Mouse (Mus musculus): ENCODE data around the gene Gnptab. TPM values are rescaled to one million over a fixed set of nuclear protein-coding genes. Genes with fewer than 3 reads are reported as not detected.
"Not testable (repeated sequence)": the region's sequence is repeated elsewhere in the genome, so short reads cannot be mapped to it uniquely, and the experiment has no call there.

Gene Gnptab
- total and polyA plus RNA-seq, 2 experiments from 2014 or later: 24.0 to 56.0 TPM

DNA sequence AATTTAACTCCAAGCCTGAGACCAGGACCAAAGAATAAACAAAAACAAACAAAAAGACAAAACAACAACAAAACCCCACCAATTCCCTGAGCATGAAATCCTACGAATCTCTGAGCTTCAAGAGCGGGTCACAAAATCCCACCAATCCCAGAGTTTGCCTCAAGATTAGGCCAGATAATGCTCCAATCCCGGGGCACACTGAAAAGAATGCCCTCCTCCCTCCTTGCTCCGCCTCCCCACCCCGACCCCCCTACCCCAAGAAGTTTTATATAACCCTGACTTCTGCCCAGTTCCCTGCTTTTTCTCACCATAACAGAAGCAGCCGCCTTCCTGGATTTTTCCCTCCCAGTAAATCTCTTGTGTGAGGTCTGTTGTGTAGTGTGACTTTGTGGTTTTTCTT is 78.9 kb downstream of the Gnptab start:
- Histone ChIP-seq H3K4me2 (ENCODE audit: low read depth, low read length, poor library complexity, severe bottlenecking) (no peak overlapping the region), H3K4me3 (ENCODE audit: low read depth, low read length) (no peak overlapping the region), H3K4me1 (ENCODE audit: insufficient read depth, low read length) (no peaks in the 10 kb centered on the region), H3K9me3 (ENCODE audit: low read length) (no peaks in the 10 kb centered on the region), H3K36me3 (ENCODE audit: insufficient read depth, low read length) (no peaks in the 10 kb centered on the region), H3K27me3 (ENCODE audit: insufficient read depth, low read length) (no peaks in the 10 kb centered on the region), H3K27ac (ENCODE audit: low read depth, low read length) (no peak overlapping the region), H3K9ac (replicated peaks; ENCODE audit: low read length, poor library complexity, severe bottlenecking) (no peak overlapping the region)
- 43% methylated on average over 6 of the region's 6 CpGs for WGBS
- ATAC-seq (ENCODE audit: low FRiP score) (no peak), DNase-seq (ENCODE audit: low spot score) (no peak)
- no peak for TF ChIP-seq CTCF (IDR thresholded peaks at IDR 0.05)

DNA sequence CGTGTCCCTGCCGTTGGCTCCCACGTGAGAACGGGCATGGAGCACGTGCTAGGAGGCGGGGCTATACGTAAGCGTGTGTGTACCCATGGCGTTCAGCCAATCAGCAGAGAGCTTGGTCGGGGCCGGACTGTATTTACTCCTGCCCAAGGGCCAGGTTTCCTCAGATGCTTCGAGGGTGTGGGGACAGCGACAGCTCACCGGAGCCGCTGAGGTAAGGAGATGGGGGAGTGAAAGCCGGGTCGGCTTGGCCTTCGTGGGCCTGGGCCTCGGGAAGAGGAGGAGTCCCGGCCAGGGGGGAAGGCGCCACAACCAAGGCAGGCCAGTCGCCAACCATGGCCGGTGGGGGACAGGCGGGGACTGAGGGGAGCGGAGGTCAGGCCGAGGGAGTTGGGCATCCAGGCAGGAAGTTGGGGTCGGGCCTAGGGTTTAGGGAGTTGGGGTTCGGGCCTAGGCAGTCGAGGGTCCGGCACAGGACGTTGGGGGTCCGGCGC is 80.6 kb downstream of the Gnptab start, which contains the start of gene Sycp3:
Gene Sycp3, plus strand, starts transcription at position 68 of the 491 bp plus-strand sequence.
- Histone ChIP-seq H3K4me3 (ENCODE audit: low read depth, low read length) (no peak within 1 kb of the TSS), H3K9ac (replicated peaks; ENCODE audit: low read length, poor library complexity, severe bottlenecking) (no peak within 1 kb of the TSS), H3K4me2 (ENCODE audit: low read depth, low read length, poor library complexity, severe bottlenecking) (no peak within 1 kb of the TSS), H3K36me3 (ENCODE audit: insufficient read depth, low read length) (no peaks in the 10 kb centered on the region), H3K4me1 (ENCODE audit: insufficient read depth, low read length) (no peaks in the 10 kb centered on the region), H3K9me3 (ENCODE audit: low read length) (no peaks in the 10 kb centered on the region), H3K27me3 (ENCODE audit: insufficient read depth, low read length) (no peaks in the 10 kb centered on the region), H3K27ac (ENCODE audit: low read depth, low read length) (no peak within 1 kb of the TSS)
- no peak for TF ChIP-seq CTCF (IDR thresholded peaks at IDR 0.05)
- 88% methylated on average over 33 of the region's 33 CpGs for WGBS
- DNase-seq (ENCODE audit: low spot score) (no peak), ATAC-seq (ENCODE audit: low FRiP score) (peak; percentile 47; the same call in 1 of the 2 replicates)

DNA sequence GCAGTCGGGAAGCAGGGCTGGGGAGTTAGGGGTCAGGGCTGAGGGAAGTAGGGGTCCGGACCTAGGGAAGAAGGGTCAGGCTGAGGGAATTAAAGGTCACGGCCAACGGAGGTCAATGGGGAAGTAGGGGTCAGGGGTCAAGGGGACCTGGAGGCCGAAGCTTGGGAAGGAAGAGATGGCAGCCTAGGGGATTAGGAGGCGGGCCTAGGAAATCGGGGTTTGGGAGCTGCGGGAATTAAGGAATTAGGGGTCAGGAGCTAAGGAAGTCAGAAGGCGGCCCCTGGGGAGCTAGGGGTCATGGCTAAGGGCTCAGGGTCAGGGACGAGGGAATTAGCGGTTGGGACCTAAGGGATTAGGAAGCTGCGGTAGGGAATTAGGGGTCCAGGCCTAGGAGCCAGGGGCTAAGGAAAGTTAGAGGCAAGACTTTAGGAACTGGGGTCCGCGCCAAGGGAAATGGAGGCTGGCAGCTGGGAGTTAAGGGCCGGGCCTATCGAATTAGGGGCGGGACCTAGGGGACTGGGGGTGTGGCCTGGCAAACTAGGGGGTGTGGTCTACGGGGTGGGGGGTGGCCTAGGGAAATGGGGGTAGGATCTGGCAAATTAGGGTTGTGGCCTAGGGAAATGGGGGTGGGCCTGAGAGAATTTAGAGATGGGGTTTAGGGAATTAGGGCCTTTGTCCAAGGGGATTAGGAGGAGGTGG is 81.3 kb downstream of the Gnptab start:
- WGBS: 64% methylated on average over 18 of the region's 18 CpGs
- DNase-seq (ENCODE audit: low spot score) (no peak), ATAC-seq (ENCODE audit: low FRiP score) (0 out of 2 replicates have a peak, but pooled peaks have one; percentile 23)

DNA sequence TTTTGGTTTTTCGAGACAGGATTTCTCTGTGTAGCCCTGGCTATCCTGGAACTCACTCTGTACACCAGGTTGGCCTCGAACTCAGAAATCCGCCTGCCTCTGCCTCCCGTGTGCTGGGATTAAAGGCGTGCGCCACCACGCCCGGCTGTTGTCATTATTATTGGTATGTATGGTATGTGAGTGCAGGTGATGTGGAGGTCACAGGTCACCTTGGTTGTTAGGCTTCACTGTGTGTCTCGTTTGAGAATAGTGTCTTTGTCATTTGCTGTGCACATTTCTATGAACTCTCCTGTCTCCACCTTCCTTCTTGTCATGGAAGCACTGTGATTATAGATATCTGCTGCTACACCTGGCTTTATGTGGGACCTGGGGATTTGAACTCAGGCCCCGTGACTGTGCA is 103.9 kb downstream of the Gnptab start:
- WGBS: 92% methylated on average over 10 of the region's 10 CpGs
- H3K36me3 ChIP-seq (ENCODE audit: insufficient read depth, low read length); H3K9me3 ChIP-seq (ENCODE audit: low read length); H3K9ac ChIP-seq (replicated peaks; ENCODE audit: low read length, poor library complexity, severe bottlenecking); DNase-seq (ENCODE audit: low spot score); H3K27me3 ChIP-seq (ENCODE audit: insufficient read depth, low read length); H3K4me2 ChIP-seq (ENCODE audit: low read depth, low read length, poor library complexity, severe bottlenecking); H3K4me3 ChIP-seq (ENCODE audit: low read depth, low read length); H3K4me1 ChIP-seq (ENCODE audit: insufficient read depth, low read length); H3K27ac ChIP-seq (ENCODE audit: low read depth, low read length); ATAC-seq (ENCODE audit: low FRiP score): not testable (repeated sequence)

More for the DNA sequence above, 81.3 kb downstream of the Gnptab start:
- no peak for TF ChIP-seq CTCF (IDR thresholded peaks at IDR 0.05)
- H3K9me3 ChIP-seq (ENCODE audit: low read length): no peaks in the 10 kb centered on the region
- no peak overlapping the region for H3K4me3 ChIP-seq (ENCODE audit: low read depth, low read length)
- no peaks in the 10 kb centered on the region for H3K36me3 ChIP-seq (ENCODE audit: insufficient read depth, low read length)
- H3K27me3 ChIP-seq (ENCODE audit: insufficient read depth, low read length): no peaks in the 10 kb centered on the region
- no peak overlapping the region for H3K27ac ChIP-seq (ENCODE audit: low read depth, low read length)
- no peaks in the 10 kb centered on the region for H3K4me1 ChIP-seq (ENCODE audit: insufficient read depth, low read length)
- H3K4me2 ChIP-seq (ENCODE audit: low read depth, low read length, poor library complexity, severe bottlenecking): no peak overlapping the region
- no peak overlapping the region for H3K9ac ChIP-seq (replicated peaks; ENCODE audit: low read length, poor library complexity, severe bottlenecking)

DNA sequence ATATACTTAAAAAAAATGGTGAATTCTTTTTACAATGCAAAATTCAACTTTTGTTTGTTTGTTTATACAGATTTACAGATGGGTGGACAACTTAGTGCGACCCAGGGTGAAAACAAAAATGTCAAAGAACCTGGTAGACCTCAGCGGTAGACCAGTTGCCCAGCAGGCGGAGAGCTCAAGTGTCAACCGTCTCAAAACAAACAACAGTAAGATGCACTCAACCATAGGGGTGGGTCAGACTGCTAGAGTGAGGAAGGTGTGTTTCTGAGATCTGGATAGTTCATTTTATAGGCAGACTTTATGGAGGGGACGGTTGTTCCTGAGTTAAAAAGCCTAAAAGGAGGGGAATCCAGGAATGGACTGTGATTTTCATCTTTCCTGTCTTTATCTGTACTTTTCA is 109.7 kb downstream of the Gnptab start:
- Histone ChIP-seq H3K27me3 (ENCODE audit: insufficient read depth, low read length) (no peaks in the 10 kb centered on the region), H3K4me1 (ENCODE audit: insufficient read depth, low read length) (no peaks in the 10 kb centered on the region), H3K4me3 (ENCODE audit: low read depth, low read length) (no peak overlapping the region), H3K9me3 (ENCODE audit: low read length) (no peaks in the 10 kb centered on the region), H3K9ac (replicated peaks; ENCODE audit: low read length, poor library complexity, severe bottlenecking) (no peak overlapping the region), H3K4me2 (ENCODE audit: low read depth, low read length, poor library complexity, severe bottlenecking) (no peak overlapping the region), H3K36me3 (ENCODE audit: insufficient read depth, low read length) (no peaks in the 10 kb centered on the region), H3K27ac (ENCODE audit: low read depth, low read length) (no peak overlapping the region)
- TF ChIP-seq CTCF (IDR thresholded peaks at IDR 0.05): no peak
- 88% methylated on average over 5 of the region's 5 CpGs for WGBS
- DNase-seq (ENCODE audit: low spot score) (no peak), ATAC-seq (ENCODE audit: low FRiP score) (no peak)

DNA sequence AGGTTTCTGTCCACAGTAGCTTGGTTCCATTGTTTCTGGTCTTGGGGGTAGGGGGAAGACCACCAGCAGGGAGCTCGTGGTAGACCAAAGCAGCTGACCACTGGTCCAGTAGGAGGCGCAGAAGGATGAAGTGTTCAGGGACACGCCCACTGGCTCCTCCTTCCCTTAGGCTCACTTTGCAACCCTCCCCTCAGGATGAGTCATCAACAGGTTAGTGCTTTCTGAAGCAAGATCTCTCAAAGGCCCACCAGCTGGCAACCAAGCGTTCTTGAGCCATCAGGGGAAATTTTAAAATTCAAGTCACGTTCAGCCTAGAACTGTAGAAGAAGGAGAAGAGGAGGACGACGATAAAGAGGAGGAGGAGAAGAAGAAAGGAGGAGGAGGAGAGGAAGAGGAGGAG is 112.7 kb downstream of the Gnptab start:
- Histone ChIP-seq H3K9me3 (ENCODE audit: low read length) (no peaks in the 10 kb centered on the region), H3K4me3 (ENCODE audit: low read depth, low read length) (no peak overlapping the region), H3K4me2 (ENCODE audit: low read depth, low read length, poor library complexity, severe bottlenecking) (no peak overlapping the region), H3K27ac (ENCODE audit: low read depth, low read length) (no peak overlapping the region), H3K27me3 (ENCODE audit: insufficient read depth, low read length) (no peaks in the 10 kb centered on the region), H3K9ac (replicated peaks; ENCODE audit: low read length, poor library complexity, severe bottlenecking) (no peak overlapping the region), H3K4me1 (ENCODE audit: insufficient read depth, low read length) (no peaks in the 10 kb centered on the region), H3K36me3 (ENCODE audit: insufficient read depth, low read length) (no peaks in the 10 kb centered on the region)
- 65% methylated on average over 7 of the region's 7 CpGs for WGBS
- DNase-seq (ENCODE audit: low spot score): no peak
- ATAC-seq (ENCODE audit: low FRiP score): no peak
- TF ChIP-seq CTCF (IDR thresholded peaks at IDR 0.05): no peak

Measured in midbrain, postnatal 0 days (tissue).